Mouse (Mus musculus) activated CD4-positive, CD25-positive, alpha-beta regulatory T cell (primary cell): ENCODE data around the gene Alx3. TPM values are rescaled to one million over a fixed set of nuclear protein-coding genes. Genes with fewer than 3 reads are reported as not detected.

ENCODE experiments used
- polyA plus RNA-seq, 2 experiments: library from polyadenylated mRNA; unstranded; fragments of 100-300 nt; shearing (Covaris generic); gene quantifications; one replicate each; pipeline ENCODE4 v1.2.1; 2017

Alx3 gene
- not detected for polyA plus RNA-seq

GRCm38 (mm10) chr3:107594662-107595263 lies at the start of gene Alx3:
TSS of gene Alx3 (plus strand) at chr3:107595031.

GRCm38 (mm10) chr3:107554842-107555241 lies 40.0 kb upstream of the Alx3 start, which contains the start of gene Ubl4b:
TSS of gene Ubl4b (minus strand) at chr3:107555073.

GRCm38 (mm10) chr3:107630682-107631522 lies 36.1 kb downstream of the Alx3 start, which contains the start of gene Gm10961:
TSS of gene Gm10961 (plus strand) at chr3:107631322.

GRCm38 (mm10) chr3:107631523-107631958 lies 36.7 kb downstream of the Alx3 start, which contains the start of gene Strip1:
TSS of gene Strip1 (minus strand) at chr3:107631694.

Other genes with a start within 250 kb of the Alx3 start
- under 1 TPM in 1 of 2 experiments, not detected in 1; 0.07 TPM for gene Kcnc4, start 135.5 kb upstream of the Alx3 start, polyA plus RNA-seq
- gene Slc6a17, start 77.0 kb upstream of the Alx3 start, polyA plus RNA-seq: not detected
- not detected for gene Ubl4b, start 40.0 kb upstream of the Alx3 start, polyA plus RNA-seq
- not detected for gene Gm10961, start 36.3 kb downstream of the Alx3 start, polyA plus RNA-seq
- 10 to 100 TPM; 45.3 to 51.7 TPM for gene Strip1, start 36.7 kb downstream of the Alx3 start, polyA plus RNA-seq
- gene Ahcyl1, start 101.5 kb downstream of the Alx3 start, polyA plus RNA-seq: 10 to 100 TPM; 93.4 to 98.2 TPM
- 10 to 100 TPM; 33.9 to 61.6 TPM for gene Csf1, start 165.4 kb downstream of the Alx3 start, polyA plus RNA-seq